Mouse (Mus musculus) olfactory bulb, adult 2 months (tissue): ENCODE results near the gene Nadsyn1.

ENCODE experiments used
- CTCF ChIP-seq: fragments of 200-500 bp; IDR thresholded peaks from 2 replicates; pipeline ENCODE4 v1.5.1; 2012; ENCODE audit warnings: low read depth, mild to moderate bottlenecking, low read length, moderate library complexity; ENCODE audit not compliant: insufficient read depth
- POLR2A ChIP-seq: fragments of 200-500 bp; IDR thresholded peaks from 2 replicates; pipeline ENCODE4 v1.6.1; 2012; ENCODE audit warnings: mild to moderate bottlenecking, low read depth, low read length, moderate library complexity; ENCODE audit not compliant: insufficient read depth

DNA sequence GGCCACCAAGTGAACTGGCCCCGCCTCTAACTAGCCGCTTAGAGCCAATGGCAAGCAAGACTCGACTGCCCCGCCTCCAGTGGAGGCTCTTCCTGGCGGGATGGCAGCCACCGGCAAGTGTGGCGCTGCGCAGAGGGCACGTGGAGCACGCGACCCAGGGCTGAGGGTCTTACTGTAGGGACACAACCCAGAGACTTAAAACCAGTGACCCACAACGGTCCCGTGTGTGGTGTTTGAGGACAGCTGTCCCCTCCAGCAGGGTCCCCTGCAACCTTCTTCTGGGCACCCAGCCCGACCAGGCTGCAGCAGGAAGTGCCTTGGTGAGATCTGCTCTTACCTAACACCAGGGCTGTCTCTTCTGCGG is 65.6 kb downstream of the Nadsyn1 start:
- TF ChIP-seq POLR2A (no peak), CTCF (no peak)
